Mouse (Mus musculus) urinary bladder, postnatal 25 days (tissue): ENCODE measurements around the gene Hoxa3.

Experiments
- DNase-seq: peaks from one replicate; pipeline ENCODE4 v3.0.0; 2022; ENCODE audit warnings: low spot score

Hoxa3 gene

GRCm38 (mm10) chr6:52213119-52213986 is at the start of gene Hoxa3, which contains the start of gene Gm28308:
Hoxa3 (minus strand) TSS chr6:52213336.
Gm28308 (minus strand) TSS chr6:52213339.
- DNase-seq: peak; percentile 61

- DNase-seq: no peak
These were observed 49.6 kb upstream of the Hoxa3 start for GRCm38 (mm10) chr6:52262463-52263320.

GRCm38 (mm10) chr6:52261751-52262462 is 48.8 kb upstream of the Hoxa3 start:
- DNase-seq: no peak

- peak; percentile 75 for DNase-seq
These were observed 47.8 kb upstream of the Hoxa3 start, which contains the start of gene Hoxa13 for GRCm38 (mm10) chr6:52260654-52261575. Hoxa13 (minus strand) TSS chr6:52260880.

GRCm38 (mm10) chr6:52259811-52260261 is 46.7 kb upstream of the Hoxa3 start:
- peak; percentile 48 for DNase-seq

- DNase-seq: no peak
These were observed 46.1 kb upstream of the Hoxa3 start for GRCm38 (mm10) chr6:52259081-52259790.

GRCm38 (mm10) chr6:52256956-52257355 is 43.8 kb upstream of the Hoxa3 start:
- DNase-seq: peak; percentile 84

- peak; percentile 67 for DNase-seq
These were observed 40.7 kb upstream of the Hoxa3 start for GRCm38 (mm10) chr6:52253511-52254500.

GRCm38 (mm10) chr6:52252775-52253376 is 39.7 kb upstream of the Hoxa3 start:
- peak; percentile 54 for DNase-seq

- no peak for DNase-seq
These were observed 39.1 kb upstream of the Hoxa3 start for GRCm38 (mm10) chr6:52252016-52252774.

- peak; percentile 9 for DNase-seq
These were observed 38.2 kb upstream of the Hoxa3 start for GRCm38 (mm10) chr6:52251177-52251879.

GRCm38 (mm10) chr6:52249826-52250225 is 36.7 kb upstream of the Hoxa3 start:
- peak; percentile 4 for DNase-seq

GRCm38 (mm10) chr6:52249415-52249738 is 36.2 kb upstream of the Hoxa3 start:
- peak; percentile 35 for DNase-seq

GRCm38 (mm10) chr6:52248638-52249414 is 35.7 kb upstream of the Hoxa3 start:
- peak; percentile 40 for DNase-seq

- peak; percentile 3 for DNase-seq
These were observed 34.9 kb upstream of the Hoxa3 start for GRCm38 (mm10) chr6:52247766-52248637.
